Comparison of ENCODE assay signal across 8 mouse cellular contexts in genomic region chr12:105683933-105684901, GRCm38 (mm10). TPM values are rescaled to one million over a fixed set of nuclear protein-coding genes. Genes with fewer than 3 reads are reported as not detected.
A peak's percentile ranks its signal among the peaks of the same experiment; 100 is the strongest.
DNase-seq lines count a peak whose midpoint lies in the region; ATAC-seq and TF ChIP-seq lines count a peak whose summit lies in the region.

TSS of gene Gskip (plus strand) at chr12:105684829.

- H3K9me3 ChIP-seq in E14TG2a.4 (ENCODE audit: low read length), result no peaks in the 10 kb centered on the region
- no peaks in the 10 kb centered on the region for H3K9me3 ChIP-seq in erythroblast, embryonic 14.5 days (ENCODE audit: control insufficient read depth, low read length)
- no peaks in the 10 kb centered on the region for H3K9me3 ChIP-seq in heart, embryonic 13.5 days
- H3K9me3 ChIP-seq in liver, embryonic 15.5 days (replicated peaks), result no peaks in the 10 kb centered on the region

- peaks cover 45% of the 10 kb centered on the region for H3K4me1 ChIP-seq in E14TG2a.4 (replicated peaks; ENCODE audit: low read depth, low read length)
- peaks cover 46% of the 10 kb centered on the region for H3K4me1 ChIP-seq in erythroblast, embryonic 14.5 days (ENCODE audit: control insufficient read depth)
- H3K4me1 ChIP-seq in heart, embryonic 13.5 days, result peaks cover 36% of the 10 kb centered on the region
- H3K4me1 ChIP-seq in liver, embryonic 15.5 days (replicated peaks), result peaks cover 61% of the 10 kb centered on the region

- H3K36me3 ChIP-seq in E14TG2a.4 (ENCODE audit: insufficient read depth, low read length), result peaks cover 34% of the 10 kb centered on the region
- H3K36me3 ChIP-seq in erythroblast, embryonic 14.5 days (ENCODE audit: control insufficient read depth), result peaks cover 32% of the 10 kb centered on the region
- H3K36me3 ChIP-seq in heart, embryonic 13.5 days, result peaks cover 1% of the 10 kb centered on the region; the same call in 1 of the 2 replicates
- peaks cover 6% of the 10 kb centered on the region; the same call in 1 of the 2 replicates for H3K36me3 ChIP-seq in liver, embryonic 15.5 days (replicated peaks)

- peak within 1 kb of the TSS; percentile 97 for H3K9ac ChIP-seq in heart, embryonic 13.5 days
- H3K9ac ChIP-seq in liver, embryonic 15.5 days, result peak within 1 kb of the TSS; percentile 96

- peak within 1 kb of the TSS; percentile 96 for H3K4me2 ChIP-seq in heart, embryonic 13.5 days
- H3K4me2 ChIP-seq in liver, embryonic 15.5 days, result peak within 1 kb of the TSS; percentile 80

- peak within 1 kb of the TSS; percentile 99 for H3K4me3 ChIP-seq in E14TG2a.4 (replicated peaks; ENCODE audit: low read length)
- H3K4me3 ChIP-seq in erythroblast, embryonic 14.5 days (replicated peaks), result peak within 1 kb of the TSS; percentile 100
- H3K4me3 ChIP-seq in heart, embryonic 13.5 days, result peak within 1 kb of the TSS; percentile 99
- H3K4me3 ChIP-seq in liver, embryonic 15.5 days (replicated peaks), result peak within 1 kb of the TSS; percentile 100

- TF ChIP-seq CTCF in E14TG2a.4 (conservative IDR thresholded peaks at IDR 0.05; ENCODE audit: low read length), result no peak

- 2% methylated on average over 41 of the region's 41 CpGs for WGBS in heart, embryonic 13.5 days
- WGBS in liver, embryonic 15.5 days (ENCODE audit: insufficient replicate concordance), result under 1% methylated on average over 41 of the region's 41 CpGs

- H3K27ac ChIP-seq in heart, embryonic 13.5 days (replicated peaks), result peak within 1 kb of the TSS; percentile 94
- H3K27ac ChIP-seq in liver, embryonic 15.5 days (replicated peaks), result peak within 1 kb of the TSS; percentile 95

- H3K27me3 ChIP-seq in E14TG2a.4 (ENCODE audit: insufficient read depth, low read length), result no peaks in the 10 kb centered on the region
- H3K27me3 ChIP-seq in erythroblast, embryonic 14.5 days (ENCODE audit: control insufficient read depth), result no peaks in the 10 kb centered on the region
- no peaks in the 10 kb centered on the region for H3K27me3 ChIP-seq in heart, embryonic 13.5 days (replicated peaks)
- H3K27me3 ChIP-seq in liver, embryonic 15.5 days, result no peaks in the 10 kb centered on the region

- peak; percentile 42 for ATAC-seq in heart, embryonic 13.5 days (ENCODE audit: extremely low read depth, insufficient number of reproducible peaks, low FRiP score, low TSS enrichment)
- peak; percentile 38 for ATAC-seq in liver, embryonic 15.5 days (ENCODE audit: insufficient read depth)

- peak; percentile 62 for DNase-seq in brain, adult 2 months (ENCODE audit: low read depth, low spot score)
- peak; percentile 55 for DNase-seq in kidney, postnatal 10 days
- DNase-seq in neural tube, embryonic 10.5 days (ENCODE audit: extremely low spot score, low spot score), result peak; percentile 71
- peak; percentile 17 to 40 for DNase-seq in thymus, adult 18-20 months

RNA-seq across cellular contexts. Expression of gene Gskip, which starts in this region (rescaled TPM):
- 0.02 and 0.04 TPM in 2 replicates for polyA plus RNA-seq in erythroblast, embryonic 14.5 days (2012)
- polyA plus RNA-seq in heart, embryonic 13.5 days (2015; fragmentation: Nextera tagmentation; extraction: Ambion mirVana), result 20.2 and 22.9 TPM in 2 replicates
- polyA plus RNA-seq in liver, embryonic 15.5 days (2015; fragmentation: Nextera tagmentation; extraction: Ambion mirVana), result 11.5 and 11.8 TPM in 2 replicates

Comparison
In these comparisons a context has a peak if more than half of its experiments do, and no peak if none do; other contexts are left out.
1. Peak in every context shown above with its lines: DNase-seq, ATAC-seq, H3K4me3 ChIP-seq and H3K27ac ChIP-seq.
2. RNA of gene Gskip (polyA plus RNA-seq): 20.2 to 22.9 TPM in heart, embryonic 13.5 days and 11.5 to 11.8 TPM in liver, embryonic 15.5 days; 0.02 to 0.04 TPM in erythroblast, embryonic 14.5 days; every median in the first group is over 10 times any median in the second.